Mouse (Mus musculus) midbrain, embryonic 16.5 days (tissue): ENCODE measurements around the gene Slc16a6. TPM values are rescaled to one million over a fixed set of nuclear protein-coding genes. Genes with fewer than 3 reads are reported as not detected.
"Not testable (repeated sequence)": the region's sequence is repeated elsewhere in the genome, so short reads cannot be mapped to it uniquely, and the experiment has no call there.

Experiments
- ATAC-seq: fragments of 200-750 bp; cut with Nextera tagmentation; 2 replicates; pipeline ENCODE4 v1.8.0; 2017; ENCODE audit warnings: moderate TSS enrichment
- H3K27ac ChIP-seq: fragments of 300-500 bp; sonication (generic); 2 replicates; pipeline ENCODE4 v1.5.1; 2014; ENCODE audit warnings: mild to moderate bottlenecking, low read length, mixed read lengths
- H3K27me3 ChIP-seq: fragments of 300-500 bp; sonication (generic); 2 replicates; pipeline ENCODE4 v1.6.1; 2014; ENCODE audit warnings: low read depth, low read length, mixed read lengths; ENCODE audit not compliant: control insufficient read depth, insufficient read depth
- H3K36me3 ChIP-seq: fragments of 300-500 bp; sonication (generic); 2 replicates; pipeline ENCODE4 v1.6.1; 2014; ENCODE audit warnings: mild to moderate bottlenecking, low read length, moderate library complexity, mixed read lengths; ENCODE audit not compliant: control insufficient read depth, insufficient read depth
- H3K4me1 ChIP-seq: fragments of 300-500 bp; sonication (generic); 2 replicates; pipeline ENCODE4 v1.6.1; 2014; ENCODE audit warnings: mild to moderate bottlenecking, low read length, mixed read lengths; ENCODE audit not compliant: control insufficient read depth, insufficient read depth
- H3K4me2 ChIP-seq: fragments of 300-500 bp; sonication (generic); 2 replicates; pipeline ENCODE4 v1.6.1; 2014; ENCODE audit warnings: mild to moderate bottlenecking, low read length, mixed read lengths
- H3K4me3 ChIP-seq: fragments of 300-500 bp; sonication (generic); 2 replicates; pipeline ENCODE4 v1.5.1; 2014; ENCODE audit warnings: low read depth, mild to moderate bottlenecking, low read length, moderate library complexity, mixed read lengths
- H3K9ac ChIP-seq: fragments of 300-500 bp; sonication (generic); 2 replicates; pipeline ENCODE4 v1.6.1; 2014; ENCODE audit warnings: low read depth, low read length, mixed read lengths
- H3K9me3 ChIP-seq: fragments of 300-500 bp; sonication (generic); replicated peaks from 2 replicates; pipeline ENCODE4 v1.6.1; 2014; ENCODE audit warnings: mild to moderate bottlenecking, low read length, mixed read lengths; ENCODE audit not compliant: control insufficient read depth, poor library complexity, severe bottlenecking
- WGBS: fragments of 180-500 bp; shearing (Covaris S2); extraction: QIAGEN DNeasy Blood & Tissue Kit; methylation state at CpG from one replicate; pipeline ENCODE4 v1.1.7; 2014; 5-methylcytosine and 5-hydroxymethylcytosine counted together
- polyA plus RNA-seq: library from polyadenylated mRNA; unstranded; fragments of >200 nt; fragmentation: Nextera tagmentation; extraction: Ambion mirVana; gene quantifications from 2 replicates; pipeline ENCODE4 v1.2.1, GENCODE M21; 2015

Slc16a6 gene
- polyA plus RNA-seq, 1 experiment from 2014 or later, result 4.5 TPM

DNA sequence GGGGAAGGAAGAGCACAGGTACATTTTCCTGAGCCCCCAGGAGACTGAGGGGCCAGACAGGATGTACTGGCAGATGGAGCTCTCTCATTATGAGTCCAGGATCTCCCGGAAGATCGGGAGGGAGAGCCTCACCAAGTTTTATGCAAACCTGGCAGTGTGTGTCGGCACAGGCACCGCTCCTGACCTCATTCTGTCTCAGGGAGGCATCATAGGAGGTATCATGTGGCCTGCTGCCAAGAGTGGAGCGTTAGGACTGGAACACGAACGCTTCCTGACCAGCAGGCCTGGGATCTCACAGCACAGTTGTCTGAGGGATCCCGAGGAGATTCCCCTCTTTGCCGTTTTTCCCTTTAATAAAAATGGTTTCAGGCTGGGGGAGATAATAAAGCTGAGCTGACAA, 31.6 kb upstream of the Slc16a6 start:
- no peak for ATAC-seq
- no peaks in the 10 kb centered on the region for H3K9me3 ChIP-seq
- no peak overlapping the region for H3K4me2 ChIP-seq
- H3K4me1 ChIP-seq, result peaks cover 3% of the 10 kb centered on the region; the same call in 1 of the 2 replicates
- no peaks in the 10 kb centered on the region for H3K36me3 ChIP-seq
- no peak overlapping the region for H3K4me3 ChIP-seq
- H3K9ac ChIP-seq, result no peak overlapping the region
- H3K27ac ChIP-seq, result no peak overlapping the region
- H3K27me3 ChIP-seq, result no peaks in the 10 kb centered on the region
- WGBS, result 63% methylated on average over 9 of the region's 9 CpGs

DNA sequence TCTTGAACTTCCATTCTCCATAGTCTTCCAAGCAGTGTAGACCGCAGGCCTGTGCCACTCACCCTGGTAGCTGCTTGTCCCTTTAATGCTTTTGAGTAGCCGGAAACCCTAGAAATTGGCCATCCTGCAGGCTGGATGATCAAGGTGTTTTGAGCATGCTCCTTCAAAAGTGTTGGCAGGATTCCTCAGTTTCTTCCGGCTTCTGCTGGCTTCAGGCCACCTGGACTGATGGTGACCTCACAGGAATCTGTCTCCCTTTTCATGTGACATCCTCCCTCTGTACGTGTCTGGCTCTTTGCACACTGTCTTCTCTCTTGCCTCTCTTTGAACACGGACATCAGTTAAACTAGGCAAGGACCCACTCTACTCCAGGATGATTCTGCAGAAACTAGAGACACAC, 26.8 kb upstream of the Slc16a6 start:
- ATAC-seq, result no peak
- Histone ChIP-seq H3K27me3 (no peaks in the 10 kb centered on the region), H3K27ac (no peak overlapping the region), H3K4me2 (no peak overlapping the region), H3K36me3 (no peaks in the 10 kb centered on the region), H3K4me3 (no peak overlapping the region), H3K9ac (no peak overlapping the region), H3K4me1 (peaks cover 8% of the 10 kb centered on the region), H3K9me3 (no peaks in the 10 kb centered on the region)
- WGBS, result 89% methylated on average over 5 of the region's 5 CpGs

DNA sequence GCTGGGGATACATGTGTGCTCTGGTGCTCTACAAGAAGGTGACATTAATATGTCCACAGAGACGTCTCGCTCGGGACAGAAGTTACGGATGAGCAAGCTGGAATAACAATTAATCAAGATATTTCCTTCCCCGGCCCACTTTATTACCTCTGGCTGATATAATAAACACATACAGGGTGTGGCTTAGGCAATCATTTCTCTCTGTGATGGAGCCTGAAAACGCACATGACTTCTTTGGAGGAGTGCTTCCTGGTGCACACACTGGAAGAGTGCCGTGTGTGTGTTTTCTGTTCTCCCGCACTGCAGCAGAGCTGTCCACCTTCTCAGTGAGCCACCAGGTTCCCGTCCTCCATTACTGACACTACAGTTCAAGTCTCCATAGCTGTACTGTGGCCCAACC, 24.6 kb upstream of the Slc16a6 start:
- WGBS, result 83% methylated on average over 9 of the region's 9 CpGs
- Histone ChIP-seq H3K9ac (no peak overlapping the region), H3K9me3 (no peaks in the 10 kb centered on the region), H3K4me2 (no peak overlapping the region), H3K36me3 (no peaks in the 10 kb centered on the region), H3K27ac (no peak overlapping the region), H3K4me1 (peaks cover 5% of the 10 kb centered on the region), H3K27me3 (no peaks in the 10 kb centered on the region), H3K4me3 (no peak overlapping the region)
- ATAC-seq, result no peak

DNA sequence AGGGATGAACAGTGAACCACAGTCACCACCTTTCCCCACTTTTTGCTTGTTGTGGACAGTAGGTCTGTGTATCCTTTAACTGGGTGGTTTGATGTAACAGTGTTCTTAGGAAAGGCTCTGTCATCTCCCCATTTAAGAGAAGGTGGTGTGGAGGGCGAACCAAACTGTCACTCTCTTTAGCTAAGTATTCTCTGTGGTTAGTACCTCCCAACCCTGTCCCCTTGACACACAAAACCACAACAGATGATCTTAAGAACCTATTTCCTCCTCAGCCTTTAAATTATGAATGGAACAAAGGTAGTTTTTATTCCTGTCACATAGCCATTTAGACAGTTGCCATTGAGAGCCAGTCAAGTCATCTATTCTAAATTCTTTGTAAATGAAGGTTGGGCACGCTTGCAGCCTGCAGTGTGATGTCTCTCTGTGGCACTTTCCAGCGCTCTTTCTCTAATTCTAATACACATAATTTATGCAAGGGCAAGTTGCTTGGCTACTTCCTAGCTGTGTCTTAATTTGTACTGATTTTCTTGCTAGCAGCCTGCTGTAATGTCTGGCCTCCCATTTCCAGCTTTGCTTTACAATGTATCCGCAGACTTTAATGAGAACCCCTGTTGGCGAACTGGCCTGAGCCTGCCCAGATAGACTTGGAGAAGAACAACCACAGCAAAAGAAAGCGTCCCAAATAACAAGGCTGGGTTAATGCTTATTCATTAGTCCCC, 23.8 kb upstream of the Slc16a6 start:
- Histone ChIP-seq H3K27ac (no peak overlapping the region), H3K9ac (no peak overlapping the region), H3K4me2 (no peak overlapping the region), H3K9me3 (no peaks in the 10 kb centered on the region), H3K4me1 (peaks cover 5% of the 10 kb centered on the region), H3K4me3 (no peak overlapping the region), H3K27me3 (no peaks in the 10 kb centered on the region), H3K36me3 (no peaks in the 10 kb centered on the region)
- WGBS, result 43% methylated on average over 6 of the region's 6 CpGs
- ATAC-seq, result peak; percentile 58; the same call in 1 of the 2 replicates

DNA sequence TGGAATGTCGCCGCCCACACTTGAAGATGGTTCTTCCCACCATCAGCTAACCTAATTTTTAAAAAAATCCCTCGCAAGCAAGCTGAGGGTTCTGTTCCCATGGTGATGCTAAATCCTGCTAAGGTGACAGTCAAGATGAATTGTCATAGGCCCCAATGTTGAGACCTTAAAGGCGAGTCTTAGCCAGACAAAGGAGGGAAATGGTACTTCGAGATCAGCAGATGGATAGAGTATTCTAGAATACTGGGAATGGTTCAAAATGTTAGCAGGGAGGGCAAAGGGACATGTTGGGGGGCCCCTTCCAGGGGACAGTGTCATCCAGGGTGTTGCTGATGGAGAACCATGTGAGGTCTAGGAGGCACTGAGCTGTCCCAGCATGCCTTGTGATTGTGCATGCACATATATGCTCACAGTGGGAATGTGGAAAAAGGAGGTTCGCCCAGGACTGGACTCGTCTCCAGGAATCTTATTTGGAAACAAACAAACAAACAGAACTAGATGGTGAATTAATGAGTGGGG, 23.1 kb upstream of the Slc16a6 start:
- Histone ChIP-seq H3K4me3 (no peak overlapping the region), H3K27ac (no peak overlapping the region), H3K4me1 (peaks cover 5% of the 10 kb centered on the region), H3K9ac (no peak overlapping the region), H3K9me3 (no peaks in the 10 kb centered on the region), H3K4me2 (no peak overlapping the region), H3K36me3 (no peaks in the 10 kb centered on the region), H3K27me3 (no peaks in the 10 kb centered on the region)
- ATAC-seq, result peak; percentile 41; the same call in 1 of the 2 replicates
- WGBS, result 82% methylated on average over 7 of the region's 7 CpGs

DNA sequence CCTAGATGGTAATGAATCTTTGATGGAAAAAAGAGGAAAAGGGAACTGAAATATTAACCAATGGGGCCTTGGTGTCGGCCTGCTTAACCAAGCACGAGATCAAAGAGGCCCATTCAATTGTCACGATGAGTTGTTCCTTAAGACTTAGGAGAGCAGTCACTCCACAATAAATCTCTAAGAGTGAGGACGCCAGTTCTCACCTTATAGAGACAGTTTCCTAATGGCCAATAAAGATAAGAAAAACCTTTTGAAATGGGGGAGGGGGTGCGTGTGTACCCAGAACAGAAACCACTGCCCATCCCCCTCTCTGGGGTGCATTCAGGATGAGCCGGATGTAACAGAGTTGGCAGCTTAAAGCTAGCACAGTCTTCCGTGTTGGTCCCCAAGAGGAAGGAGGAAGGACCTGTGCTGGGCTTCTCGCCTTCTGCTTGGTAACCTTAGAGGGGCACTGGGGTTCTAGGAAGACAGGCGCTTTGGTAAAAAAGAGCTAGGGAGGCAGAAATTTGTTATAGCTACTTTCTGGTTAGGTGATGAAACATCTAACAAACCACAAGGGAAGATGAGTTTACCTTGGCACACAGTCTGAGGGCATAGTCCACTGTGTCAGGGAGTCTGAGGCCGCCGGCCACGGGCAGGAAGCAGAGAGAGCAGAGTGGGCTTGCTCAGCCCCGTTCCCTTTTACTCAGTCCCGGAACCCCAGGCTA, 22.5 kb upstream of the Slc16a6 start:
- no peaks in the 10 kb centered on the region for H3K36me3 ChIP-seq
- H3K9me3 ChIP-seq, result no peaks in the 10 kb centered on the region
- no peak overlapping the region for H3K27ac ChIP-seq
- peaks cover 5% of the 10 kb centered on the region for H3K4me1 ChIP-seq
- H3K27me3 ChIP-seq, result no peaks in the 10 kb centered on the region
- H3K9ac ChIP-seq, result no peak overlapping the region
- H3K4me2 ChIP-seq, result no peak overlapping the region
- WGBS, result 63% methylated on average over 14 of the region's 14 CpGs
- no peak overlapping the region for H3K4me3 ChIP-seq
- ATAC-seq, result no peak

DNA sequence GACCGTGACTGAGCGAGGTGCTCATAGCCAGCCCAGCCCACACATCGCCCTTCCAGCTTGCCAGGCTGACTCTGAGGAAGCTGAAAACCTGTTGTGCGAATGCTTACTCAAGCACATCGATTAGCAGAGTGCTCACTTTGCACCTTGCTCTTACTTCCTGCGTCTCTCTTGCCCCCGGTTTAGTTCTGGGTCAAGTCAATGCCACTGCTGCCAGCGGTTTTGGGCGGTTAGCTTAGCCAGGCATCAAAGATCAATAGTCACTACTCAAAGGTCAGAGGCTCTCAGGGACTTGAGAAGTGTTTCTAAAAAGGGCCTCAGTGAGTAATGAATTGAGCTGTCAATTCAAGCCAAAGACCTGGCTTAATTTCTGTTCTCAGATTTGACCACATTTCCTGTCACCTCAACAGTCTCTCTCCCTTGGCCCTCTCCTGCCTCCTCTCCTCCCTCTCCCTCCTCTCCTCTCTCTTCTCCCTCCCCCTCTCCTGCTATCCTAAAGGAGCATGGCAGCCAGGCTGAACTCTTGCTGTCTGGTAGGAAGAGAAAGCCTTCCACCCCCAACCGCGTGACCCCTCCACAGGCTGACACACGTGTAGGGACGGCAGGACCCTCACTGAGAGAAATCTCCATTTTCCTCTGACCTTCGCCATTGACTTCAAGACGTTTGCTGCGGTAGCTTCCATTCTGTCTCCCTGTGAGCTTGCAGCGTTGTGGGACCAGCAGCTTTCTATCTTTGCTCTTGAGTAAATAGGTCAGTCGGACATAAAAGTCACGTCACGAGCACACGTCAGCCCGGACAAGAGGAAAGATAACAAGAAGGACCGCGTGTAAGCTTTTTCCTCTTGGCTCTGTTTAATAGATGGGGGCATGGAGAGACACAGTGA, 21.7 kb upstream of the Slc16a6 start:
- no peak overlapping the region for H3K9ac ChIP-seq
- no peak overlapping the region for H3K4me3 ChIP-seq
- no peak overlapping the region for H3K27ac ChIP-seq
- no peak overlapping the region for H3K4me2 ChIP-seq
- no peak for ATAC-seq
- peaks cover 5% of the 10 kb centered on the region for H3K4me1 ChIP-seq
- H3K27me3 ChIP-seq, result no peaks in the 10 kb centered on the region
- no peaks in the 10 kb centered on the region for H3K9me3 ChIP-seq
- no peaks in the 10 kb centered on the region for H3K36me3 ChIP-seq
- WGBS, result 51% methylated on average over 24 of the region's 24 CpGs

DNA sequence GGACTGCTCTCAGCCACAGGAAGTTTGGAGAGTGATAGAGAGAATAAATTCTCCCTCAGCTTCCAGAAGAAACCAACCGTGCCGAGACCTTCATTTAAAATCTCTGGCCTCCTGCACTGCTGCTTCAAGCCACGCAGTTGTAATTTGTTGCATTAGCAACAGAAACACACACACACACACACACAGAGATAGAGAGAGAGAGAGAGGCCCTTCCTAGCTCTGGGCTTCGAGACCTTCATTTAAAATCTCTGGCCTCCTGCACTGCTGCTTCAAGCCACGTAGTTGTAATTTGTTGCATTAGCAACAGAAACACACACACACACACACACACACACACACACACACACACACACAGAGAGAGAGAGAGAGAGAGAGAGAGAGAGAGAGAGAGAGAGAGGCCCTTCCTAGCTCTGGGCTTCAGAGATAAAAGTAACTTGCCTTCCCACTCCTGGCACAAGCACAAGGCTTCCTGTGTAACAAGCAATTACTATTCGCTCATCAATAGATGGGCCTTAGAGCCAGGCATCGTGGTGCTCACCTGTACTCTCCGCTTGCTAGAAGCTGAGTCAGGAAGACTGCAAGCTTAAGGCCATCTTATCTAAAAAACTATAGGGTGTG, 19.6 kb upstream of the Slc16a6 start:
- not testable (repeated sequence) for H3K4me2 ChIP-seq, H3K9ac ChIP-seq, H3K36me3 ChIP-seq, ATAC-seq, H3K4me1 ChIP-seq, H3K27ac ChIP-seq, H3K4me3 ChIP-seq, H3K27me3 ChIP-seq, H3K9me3 ChIP-seq
- WGBS, result 75% methylated on average over 8 of the region's 8 CpGs
